Mouse (Mus musculus) thymus, postnatal 25 days (tissue): Measurements from ENCODE around the gene Vipr1.

Experiments used
- DNase-seq: peaks from one replicate; pipeline ENCODE4 v3.0.0; 2022

The Vipr1 gene

GRCm38 (mm10) chr9:121681191-121681590 lies 38.7 kb downstream of the Vipr1 start:
- no peak for DNase-seq

DNA sequence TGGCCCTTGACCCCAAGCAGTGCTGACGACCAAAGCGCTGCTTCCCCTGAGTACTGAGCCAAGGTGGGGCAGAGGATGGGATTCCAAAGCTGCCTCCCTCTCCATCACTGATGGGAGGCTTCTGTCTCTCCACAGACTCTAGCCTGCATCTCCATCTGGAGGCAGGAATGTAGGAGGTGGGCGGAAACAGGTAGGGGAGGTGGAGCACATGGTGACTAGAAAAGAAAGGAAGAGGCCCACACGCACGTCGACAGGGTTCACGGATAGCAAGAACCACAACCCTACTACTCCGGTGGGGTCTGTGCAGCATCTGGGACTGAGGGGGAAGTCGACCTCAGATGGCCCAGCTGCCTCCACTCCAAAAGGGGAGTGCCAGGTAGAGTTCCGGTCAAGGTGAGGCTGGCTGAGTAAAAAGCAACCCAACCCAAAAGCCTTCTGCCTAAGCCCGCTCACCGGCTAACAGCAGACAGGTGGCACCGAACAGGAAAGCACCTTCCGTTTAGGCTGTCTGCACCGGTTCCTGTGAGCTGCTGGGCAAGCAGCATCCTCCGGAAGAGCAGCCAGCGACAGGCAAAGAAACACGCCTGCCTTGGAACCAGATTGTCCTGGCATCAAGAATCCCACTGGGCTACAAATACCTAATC lies 39.6 kb downstream of the Vipr1 start:
- DNase-seq, result peak; percentile 71

- DNase-seq, result no peak
These were observed 42.2 kb downstream of the Vipr1 start for GRCm38 (mm10) chr9:121684702-121685101.

- no peak for DNase-seq
These were observed 47.7 kb downstream of the Vipr1 start for GRCm38 (mm10) chr9:121690200-121690651.

DNA sequence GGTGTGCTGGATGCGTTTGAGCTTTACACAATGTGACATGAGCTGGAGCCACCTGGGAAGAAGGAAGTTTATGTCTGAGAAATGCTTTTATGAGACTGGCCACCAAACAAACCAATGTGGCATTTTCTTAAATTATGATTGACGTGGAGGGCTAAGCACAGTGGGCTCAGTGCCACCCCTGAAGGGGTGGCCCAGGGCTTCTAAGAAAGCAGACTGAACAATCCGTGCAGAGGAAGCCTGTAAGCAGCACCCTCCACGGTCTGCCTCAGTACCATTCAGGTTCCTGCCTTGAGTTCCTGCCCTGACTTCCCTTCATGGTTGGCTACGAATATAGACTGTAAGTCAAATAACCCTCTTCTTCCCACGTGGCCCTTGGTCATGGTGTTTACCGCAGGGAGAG lies 48.2 kb downstream of the Vipr1 start:
- DNase-seq, result no peak

- no peak for DNase-seq
These were observed 52.2 kb downstream of the Vipr1 start for GRCm38 (mm10) chr9:121694736-121695135.

DNA sequence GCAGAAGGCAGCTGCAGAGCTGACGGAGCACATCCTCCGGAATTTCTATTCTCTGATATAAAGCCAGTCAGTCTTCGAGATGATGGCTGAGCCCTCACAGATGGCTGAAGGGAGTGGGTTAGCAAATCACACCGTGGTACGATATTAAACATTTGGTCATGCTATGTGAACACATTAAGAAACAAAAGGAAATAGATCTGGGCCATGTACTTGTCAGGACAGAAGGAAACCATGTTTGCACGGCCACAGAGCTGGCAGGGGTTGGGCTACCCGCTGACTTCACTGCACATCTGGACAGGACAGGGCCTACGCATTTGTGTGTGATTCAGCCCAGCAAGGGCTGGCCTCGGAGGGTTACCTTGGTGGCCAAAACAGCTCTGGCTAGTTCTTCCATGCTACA lies 54.1 kb downstream of the Vipr1 start:
- DNase-seq, result no peak

GRCm38 (mm10) chr9:121697150-121698049 lies 54.9 kb downstream of the Vipr1 start:
- peak; percentile 73 for DNase-seq

DNA sequence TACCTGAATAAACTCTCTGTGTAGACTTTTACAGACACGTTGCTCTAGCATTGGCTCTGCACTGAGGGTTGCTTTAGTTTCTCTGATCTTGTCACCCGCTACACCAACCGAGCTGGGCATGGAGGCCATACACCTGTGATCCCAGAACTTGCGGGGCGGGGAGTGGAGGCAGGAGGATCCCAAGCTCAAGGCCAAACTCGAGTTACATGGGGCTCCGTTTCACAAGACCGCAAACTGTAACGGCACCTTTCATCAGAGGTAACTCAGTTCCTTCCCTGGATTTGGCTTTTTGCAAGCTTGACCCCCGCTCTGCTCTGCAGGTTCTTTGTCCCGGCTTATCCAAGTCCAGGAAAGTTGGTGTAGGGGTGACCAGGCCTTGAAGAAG lies 61.7 kb downstream of the Vipr1 start:
- DNase-seq, result no peak

GRCm38 (mm10) chr9:121704646-121705625 lies 62.4 kb downstream of the Vipr1 start, which contains the start of gene Sec22c:
Gene Sec22c (minus strand): TSS chr9:121705490.
- peak; percentile 93 for DNase-seq

DNA sequence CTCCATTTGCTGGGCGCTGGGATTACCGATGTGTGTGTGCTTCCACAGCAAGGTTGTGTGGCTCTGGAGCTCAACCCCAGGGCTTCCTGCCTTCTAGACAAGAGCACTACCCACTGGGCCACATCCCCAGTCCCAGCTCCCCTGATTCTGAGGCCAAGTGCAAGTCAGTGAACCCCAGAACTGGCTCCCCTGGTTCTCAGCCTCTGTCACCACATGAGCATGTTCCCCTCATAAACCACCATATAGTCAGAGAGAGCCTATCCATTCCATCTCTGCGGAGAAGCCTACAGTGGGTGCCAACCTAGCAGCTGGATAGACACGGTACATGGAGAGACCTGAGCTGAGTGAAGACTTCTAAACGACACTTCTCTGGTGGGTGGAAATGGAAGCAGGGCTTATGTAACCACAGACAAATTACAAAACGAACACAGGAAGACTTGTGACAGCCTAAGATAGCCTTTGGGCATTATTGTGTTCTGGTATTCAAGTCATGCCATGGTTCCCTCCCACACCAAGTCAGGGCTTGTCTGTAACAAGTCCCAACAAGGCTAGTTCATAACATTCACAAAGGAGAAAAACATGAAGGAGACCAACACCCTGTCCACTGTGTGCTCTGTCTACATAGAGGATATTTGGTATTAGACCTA lies 63.6 kb downstream of the Vipr1 start:
- no peak for DNase-seq

DNA sequence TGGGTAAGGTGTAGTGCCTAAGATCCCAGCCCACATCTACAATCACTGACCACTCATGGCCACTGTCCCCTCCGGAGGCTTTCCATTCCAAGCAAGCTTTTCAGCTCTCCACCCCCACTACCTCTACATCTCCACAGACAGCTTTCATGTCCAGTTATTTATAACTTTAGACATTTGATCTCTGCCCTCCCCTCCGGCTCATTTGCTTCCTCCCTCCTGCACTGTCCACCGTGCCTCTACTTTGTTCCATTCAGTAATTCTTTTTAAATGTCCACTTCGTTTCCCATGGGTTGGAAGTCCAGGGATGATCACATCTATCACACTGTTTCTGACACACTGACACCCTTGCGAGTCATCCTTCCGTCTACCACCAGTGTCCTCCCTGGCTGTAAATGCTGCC lies 65.3 kb downstream of the Vipr1 start:
- DNase-seq, result no peak

DNA sequence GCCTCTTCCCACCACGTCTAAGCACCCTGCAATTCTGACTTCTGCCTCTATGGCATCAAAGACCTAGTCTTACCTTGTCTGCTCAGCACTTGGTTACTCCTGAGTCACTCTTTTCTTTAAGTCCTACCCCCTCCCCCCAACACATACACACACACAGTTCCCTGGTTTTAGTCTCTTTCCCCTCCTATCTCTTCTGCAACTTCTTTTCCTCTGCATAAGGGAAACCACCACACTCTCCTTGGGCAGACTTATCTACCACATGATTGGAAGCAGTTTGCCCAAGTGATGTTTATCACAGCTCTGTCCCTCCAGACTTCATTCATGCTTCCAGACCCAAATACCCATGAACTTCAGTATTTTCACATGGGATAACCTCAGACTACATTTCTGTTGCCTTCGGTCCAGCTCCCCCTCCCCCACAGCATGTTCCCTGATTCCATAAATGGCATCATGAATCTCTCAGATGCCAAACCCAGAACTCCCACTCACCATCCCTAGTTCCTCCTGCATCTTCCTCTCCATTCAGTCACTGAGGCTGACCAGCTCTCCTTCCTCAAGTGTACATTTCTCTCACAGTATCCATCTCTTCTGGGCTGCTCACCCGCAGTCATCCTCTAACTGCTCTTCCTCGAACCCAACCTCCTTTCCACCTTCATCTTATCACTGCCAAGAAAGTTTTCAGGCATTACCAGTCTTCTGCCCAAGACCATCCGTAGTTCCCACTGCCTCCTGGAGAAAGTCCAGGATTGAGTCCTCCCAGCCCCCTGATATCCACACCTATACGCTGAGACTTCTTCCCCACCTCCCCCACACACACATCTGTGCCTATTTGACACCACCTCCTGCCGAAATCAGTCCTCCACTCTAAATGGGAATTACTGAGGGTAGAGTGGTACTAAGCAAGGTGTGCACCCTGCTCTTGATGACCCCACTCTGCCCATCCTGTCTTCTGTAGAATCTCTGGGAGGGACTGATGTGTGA lies 66.3 kb downstream of the Vipr1 start:
- DNase-seq, result no peak

GRCm38 (mm10) chr9:121709898-121710583 lies 67.5 kb downstream of the Vipr1 start, which contains the start of gene Ss18l2:
Gene Ss18l2 (plus strand): TSS chr9:121710329.
- peak; percentile 96 for DNase-seq

DNA sequence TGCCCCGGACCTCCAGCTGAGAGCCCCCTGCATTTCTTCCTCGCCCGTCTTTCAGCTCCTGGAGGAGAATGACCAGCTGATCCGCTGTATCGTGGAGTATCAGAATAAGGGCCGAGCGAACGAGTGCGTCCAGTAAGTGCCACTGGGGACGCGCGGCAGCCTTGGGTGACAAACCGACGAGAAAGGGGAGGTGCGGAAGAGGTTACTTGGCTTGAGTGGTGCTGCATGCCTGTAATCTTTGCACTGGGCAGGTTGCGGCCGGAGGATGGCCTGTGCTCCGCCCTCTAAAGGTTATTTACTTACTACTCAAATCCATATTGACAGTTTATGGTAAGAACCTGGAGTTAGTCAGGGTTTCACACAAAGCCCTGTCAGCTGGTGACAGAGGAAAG lies 68.1 kb downstream of the Vipr1 start:
- no peak for DNase-seq

GRCm38 (mm10) chr9:121717048-121717447 lies 74.5 kb downstream of the Vipr1 start:
- no peak for DNase-seq

DNA sequence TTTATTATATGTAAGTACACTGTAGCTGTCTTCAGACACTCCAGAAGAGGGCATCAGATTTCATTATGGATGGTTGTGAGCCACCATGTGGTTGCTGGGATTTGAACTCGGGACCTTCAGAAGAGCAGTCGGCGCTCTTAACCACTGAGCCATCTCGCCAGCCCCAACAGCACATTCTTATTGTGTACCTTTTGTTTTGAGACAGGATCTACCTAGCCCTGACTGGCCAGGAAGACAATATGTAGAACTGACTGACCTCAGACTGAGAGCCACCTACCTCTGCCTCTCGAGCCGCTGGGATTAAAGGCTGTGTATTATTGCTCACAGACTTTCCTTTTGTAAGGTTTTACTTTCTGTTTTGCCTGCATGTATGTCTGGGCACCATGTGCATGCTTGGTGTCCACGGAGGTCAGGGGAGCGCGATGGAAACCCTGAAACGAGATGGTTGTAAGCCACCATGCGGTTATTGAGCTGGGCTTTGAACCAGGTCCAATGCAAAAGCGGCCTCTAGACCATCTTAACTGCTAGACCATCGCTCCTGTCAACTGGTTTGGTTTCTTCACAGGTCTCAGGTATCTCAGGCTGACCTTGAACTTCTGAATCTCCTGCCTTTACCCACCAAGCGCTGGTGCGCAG lies 75.7 kb downstream of the Vipr1 start:
- no peak for DNase-seq

DNA sequence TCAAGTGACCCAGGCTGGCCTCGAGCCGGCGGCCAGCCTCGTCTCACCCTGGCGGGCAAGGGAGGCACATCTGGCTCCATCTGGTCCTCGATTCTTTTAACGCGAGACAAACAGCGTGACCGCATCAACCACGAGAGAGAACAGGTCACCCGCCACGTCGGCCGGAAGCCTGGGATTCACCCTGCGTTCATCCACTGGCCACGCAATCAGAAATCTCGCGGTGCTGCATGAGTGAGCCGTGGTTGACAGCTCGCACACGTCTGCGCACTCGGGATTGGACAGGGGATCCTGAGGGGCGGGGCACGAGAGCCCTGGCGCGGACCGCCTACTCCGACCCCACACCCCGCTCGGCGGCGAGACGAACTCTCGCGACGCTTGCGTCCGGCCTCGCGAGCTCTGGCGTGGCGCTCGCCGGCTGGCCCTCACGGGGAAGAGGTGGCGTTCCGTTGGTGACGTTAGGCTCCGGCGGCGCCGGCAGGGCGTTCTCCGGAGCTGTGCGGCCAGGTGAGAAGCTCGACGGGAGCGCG lies 76.3 kb downstream of the Vipr1 start, which contains the start of gene Nktr:
Gene Nktr (plus strand): TSS at position 378 of the 527 bp plus-strand sequence.
- DNase-seq, result peak; percentile 97
